Comparison of ENCODE assay signal across 16 mouse cellular contexts in genomic region chr1:194241111-194241510, GRCm38 (mm10).
"Had no signal": no experiment of that assay in that cellular context is flagged by ENCODE, and none has a peak within 500 bp of the region (broad histone marks: within the 10 kb centered on the region; RNA-seq: fewer than 3 reads in every experiment).

No protein-coding gene starts in this region.

- H3K4me2 ChIP-seq: neural tube, embryonic 13.5 days; neural tube, embryonic 15.5 days; stomach, embryonic 15.5 days had no signal

- H3K27me3 ChIP-seq: neural tube, embryonic 13.5 days; neural tube, embryonic 15.5 days; stomach, embryonic 15.5 days had no signal

- H3K36me3 ChIP-seq: neural tube, embryonic 13.5 days; neural tube, embryonic 15.5 days; stomach, embryonic 15.5 days had no signal

- H3K4me3 ChIP-seq: neural tube, embryonic 13.5 days; neural tube, embryonic 15.5 days; stomach, embryonic 15.5 days had no signal

- H3K9me3 ChIP-seq: neural tube, embryonic 13.5 days; neural tube, embryonic 15.5 days; stomach, embryonic 15.5 days had no signal

- H3K4me1 ChIP-seq: neural tube, embryonic 13.5 days; neural tube, embryonic 15.5 days; stomach, embryonic 15.5 days had no signal

- H3K27ac ChIP-seq: neural tube, embryonic 13.5 days; neural tube, embryonic 15.5 days; stomach, embryonic 15.5 days; stomach, postnatal 0 days had no signal

- DNase-seq: retina, postnatal 1 day; right cerebral cortex, adult 18-20 months; right cerebral cortex, postnatal 14 days; right cerebral cortex, postnatal 25 days; right cerebral cortex, postnatal 4 days; spleen, adult 18-20 months; thymus, adult 18-20 months; thymus, adult 2 months; thymus, postnatal 14 days; thymus, postnatal 25 days; thymus, postnatal 36 days; thymus, postnatal 4 days had no signal

- H3K9ac ChIP-seq: neural tube, embryonic 13.5 days; neural tube, embryonic 15.5 days; stomach, embryonic 15.5 days had no signal
